Mouse (Mus musculus) forebrain, embryonic 16.5 days (tissue): ENCODE measurements around the gene Ap5s1. TPM values are rescaled to one million over a fixed set of nuclear protein-coding genes. Genes with fewer than 3 reads are reported as not detected.
"Not testable (repeated sequence)": the region's sequence is repeated elsewhere in the genome, so short reads cannot be mapped to it uniquely, and the experiment has no call there.

Experiments
- ATAC-seq: fragments of 200-750 bp; cut with Nextera tagmentation; 2 replicates; pipeline ENCODE4 v1.8.0; 2017; ENCODE audit warnings: mild to moderate bottlenecking, moderate library complexity
- H3K27ac ChIP-seq: fragments of 300-500 bp; sonication (generic); 2 replicates; pipeline ENCODE4 v1.5.1; 2014; ENCODE audit warnings: low read length, control low read depth
- H3K27me3 ChIP-seq: fragments of 300-500 bp; sonication (generic); replicated peaks from 2 replicates; pipeline ENCODE4 v1.6.1; 2014; ENCODE audit warnings: low read length; ENCODE audit not compliant: control insufficient read depth, insufficient read depth
- H3K36me3 ChIP-seq: fragments of 300-500 bp; sonication (generic); 2 replicates; pipeline ENCODE4 v1.6.1; 2014; ENCODE audit not compliant: control insufficient read depth, insufficient read depth
- H3K4me1 ChIP-seq: fragments of 300-500 bp; sonication (generic); replicated peaks from 2 replicates; pipeline ENCODE4 v1.6.1; 2014; ENCODE audit warnings: low read length; ENCODE audit not compliant: control insufficient read depth, insufficient read depth
- H3K4me2 ChIP-seq: fragments of 300-500 bp; sonication (generic); 2 replicates; pipeline ENCODE4 v1.6.1; 2014; ENCODE audit warnings: mild to moderate bottlenecking, low read length, control low read depth
- H3K4me3 ChIP-seq: fragments of 300-500 bp; sonication (generic); replicated peaks from 2 replicates; pipeline ENCODE4 v1.5.1; 2014; ENCODE audit warnings: mild to moderate bottlenecking, low read length, control low read depth
- H3K9ac ChIP-seq: fragments of 300-500 bp; sonication (generic); replicated peaks from 2 replicates; pipeline ENCODE4 v1.6.1; 2014; ENCODE audit warnings: low read depth, low read length, control low read depth
- H3K9me3 ChIP-seq: fragments of 300-500 bp; sonication (generic); 2 replicates; pipeline ENCODE4 v1.6.1; 2016; ENCODE audit warnings: low read length; ENCODE audit not compliant: control insufficient read depth
- WGBS: fragments of 180-500 bp; shearing (Covaris S2); extraction: QIAGEN DNeasy Blood & Tissue Kit; methylation state at CpG from one replicate; pipeline ENCODE4 v1.1.7; 2014; 5-methylcytosine and 5-hydroxymethylcytosine counted together
- polyA plus RNA-seq: library from polyadenylated mRNA; unstranded; fragments of >200 nt; fragmentation: Nextera tagmentation; extraction: Ambion mirVana; gene quantifications from 2 replicates; pipeline ENCODE4 v1.2.1, GENCODE M21; 2015

Gene Ap5s1
- polyA plus RNA-seq, 1 experiment from 2014 or later: 40.5 TPM

- Histone ChIP-seq H3K9me3 (no peaks in the 10 kb centered on the region), H3K4me1 (no peaks in the 10 kb centered on the region), H3K4me2 (no peak overlapping the region), H3K27ac (no peak overlapping the region), H3K36me3 (no peaks in the 10 kb centered on the region), H3K27me3 (no peaks in the 10 kb centered on the region), H3K4me3 (no peak overlapping the region), H3K9ac (no peak overlapping the region)
- WGBS: 82% methylated on average over 6 of the region's 6 CpGs
- no peak for ATAC-seq
Observed at GRCm38 (mm10) chr2:131225178-131225577, 18.3 kb downstream of the Ap5s1 start.

- H3K9ac ChIP-seq, H3K9me3 ChIP-seq, H3K4me1 ChIP-seq, H3K4me2 ChIP-seq, ATAC-seq, H3K27ac ChIP-seq, H3K4me3 ChIP-seq, H3K27me3 ChIP-seq, H3K36me3 ChIP-seq: not testable (repeated sequence)
- WGBS: 84% methylated on average over 2 of the region's 2 CpGs
Observed at GRCm38 (mm10) chr2:131226669-131227068, 19.8 kb downstream of the Ap5s1 start.

- 87% methylated on average over 3 of the region's 3 CpGs for WGBS
- Histone ChIP-seq H3K27me3 (no peaks in the 10 kb centered on the region), H3K9me3 (no peaks in the 10 kb centered on the region), H3K4me2 (no peak overlapping the region), H3K4me1 (no peaks in the 10 kb centered on the region), H3K27ac (no peak overlapping the region), H3K9ac (no peak overlapping the region), H3K36me3 (no peaks in the 10 kb centered on the region), H3K4me3 (no peak overlapping the region)
- no peak for ATAC-seq
Observed at GRCm38 (mm10) chr2:131227243-131227642, 20.4 kb downstream of the Ap5s1 start.

- ATAC-seq: no peak
- Histone ChIP-seq H3K9ac (no peak overlapping the region), H3K27ac (no peak overlapping the region), H3K9me3 (no peaks in the 10 kb centered on the region), H3K4me3 (no peak overlapping the region), H3K27me3 (no peaks in the 10 kb centered on the region), H3K36me3 (no peaks in the 10 kb centered on the region), H3K4me1 (peaks cover 14% of the 10 kb centered on the region), H3K4me2 (no peak overlapping the region)
- WGBS: 89% methylated on average over 2 of the region's 2 CpGs
Observed at GRCm38 (mm10) chr2:131232558-131232957, 25.7 kb downstream of the Ap5s1 start.

GRCm38 (mm10) chr2:131233307-131234126 is 26.6 kb downstream of the Ap5s1 start, which contains the start of gene Mavs:
Mavs (plus strand) TSS chr2:131234063.
- Histone ChIP-seq H3K9ac (peak within 1 kb of the TSS; percentile 54), H3K27ac (no peak within 1 kb of the TSS), H3K4me3 (peak within 1 kb of the TSS; percentile 52), H3K9me3 (no peaks in the 10 kb centered on the region), H3K4me2 (peak within 1 kb of the TSS; percentile 90), H3K36me3 (no peaks in the 10 kb centered on the region), H3K27me3 (no peaks in the 10 kb centered on the region), H3K4me1 (peaks cover 14% of the 10 kb centered on the region)
- WGBS: 8% methylated on average over 29 of the region's 29 CpGs
- ATAC-seq: peak; percentile 100

GRCm38 (mm10) chr2:131234127-131234650 is 27.3 kb downstream of the Ap5s1 start:
- Histone ChIP-seq H3K27me3 (no peaks in the 10 kb centered on the region), H3K36me3 (no peaks in the 10 kb centered on the region), H3K4me3 (peak overlapping the region; percentile 52), H3K9ac (peak overlapping the region; percentile 54), H3K4me2 (peak overlapping the region; percentile 90), H3K4me1 (peaks cover 14% of the 10 kb centered on the region), H3K27ac (no peak overlapping the region), H3K9me3 (no peaks in the 10 kb centered on the region)
- 10% methylated on average over 28 of the region's 28 CpGs for WGBS
- ATAC-seq: peak; percentile 26; the same call in 1 of the 2 replicates

- H3K9ac ChIP-seq: no peak overlapping the region
- H3K4me2 ChIP-seq: peak overlapping the region; percentile 90
- H3K9me3 ChIP-seq: no peaks in the 10 kb centered on the region
- H3K4me3 ChIP-seq: no peak overlapping the region
- H3K4me1 ChIP-seq: peaks cover 14% of the 10 kb centered on the region
- no peaks in the 10 kb centered on the region; the same call in 1 of the 2 replicates for H3K36me3 ChIP-seq
- no peaks in the 10 kb centered on the region for H3K27me3 ChIP-seq
- H3K27ac ChIP-seq: no peak overlapping the region
- WGBS: 85% methylated on average over 7 of the region's 7 CpGs
- no peak for ATAC-seq
Observed at GRCm38 (mm10) chr2:131234970-131235635, 28.2 kb downstream of the Ap5s1 start.

- Histone ChIP-seq H3K4me1 (no peaks in the 10 kb centered on the region), H3K4me2 (no peak overlapping the region), H3K9me3 (no peaks in the 10 kb centered on the region), H3K36me3 (no peaks in the 10 kb centered on the region; the same call in 1 of the 2 replicates), H3K27ac (no peak overlapping the region), H3K27me3 (no peaks in the 10 kb centered on the region), H3K4me3 (no peak overlapping the region), H3K9ac (no peak overlapping the region)
- ATAC-seq: no peak
Observed at GRCm38 (mm10) chr2:131242180-131242579, 35.3 kb downstream of the Ap5s1 start.

- H3K27ac ChIP-seq: no peak overlapping the region
- ATAC-seq: no peak
- H3K27me3 ChIP-seq: no peaks in the 10 kb centered on the region
- H3K9ac ChIP-seq: no peak overlapping the region
- H3K36me3 ChIP-seq: no peaks in the 10 kb centered on the region; the same call in 1 of the 2 replicates
- H3K9me3 ChIP-seq: no peaks in the 10 kb centered on the region
- 90% methylated on average over 7 of the region's 7 CpGs for WGBS
- H3K4me1 ChIP-seq: no peaks in the 10 kb centered on the region
- H3K4me2 ChIP-seq: no peak overlapping the region
- H3K4me3 ChIP-seq: no peak overlapping the region
Observed at GRCm38 (mm10) chr2:131242929-131243328, 36.1 kb downstream of the Ap5s1 start.
